Mouse (Mus musculus) testis, adult 2 months (tissue): ENCODE measurements around the gene P3h3. TPM values are rescaled to one million over a fixed set of nuclear protein-coding genes. Genes with fewer than 3 reads are reported as not detected.
A peak's percentile ranks its signal among the peaks of the same experiment; 100 is the strongest.
"Not testable (repeated sequence)": the region's sequence is repeated elsewhere in the genome, so short reads cannot be mapped to it uniquely, and the experiment has no call there.

ENCODE experiments used
- H3K27ac ChIP-seq: fragments of 200-500 bp; 2 replicates; pipeline ENCODE4 v1.5.1; 2012; ENCODE audit warnings: low read depth, low read length; ENCODE audit not compliant: control insufficient read depth, insufficient read depth
- H3K27me3 ChIP-seq: fragments of 200-500 bp; 2 replicates; pipeline ENCODE4 v1.6.1; 2012; ENCODE audit warnings: mild to moderate bottlenecking, low read length, moderate library complexity; ENCODE audit not compliant: control insufficient read depth, insufficient read depth
- H3K36me3 ChIP-seq: fragments of 200-500 bp; 2 replicates; pipeline ENCODE4 v1.6.1; 2012; ENCODE audit warnings: mild to moderate bottlenecking, low read length; ENCODE audit not compliant: control insufficient read depth, insufficient read depth
- H3K4me1 ChIP-seq: fragments of 200-500 bp; 2 replicates; pipeline ENCODE4 v1.6.1; 2012; ENCODE audit warnings: low read length; ENCODE audit not compliant: control insufficient read depth, insufficient read depth
- H3K4me3 ChIP-seq: fragments of 200-500 bp; 2 replicates; pipeline ENCODE4 v1.5.1; 2012; ENCODE audit warnings: low read depth, mild to moderate bottlenecking, low read length, moderate library complexity, mixed read lengths; ENCODE audit not compliant: control insufficient read depth
- CTCF ChIP-seq: fragments of 200-500 bp; IDR thresholded peaks from 2 replicates; pipeline ENCODE4 v1.5.1; 2012; ENCODE audit warnings: low read depth, mild to moderate bottlenecking, inconsistent platforms, low read length, moderate library complexity; ENCODE audit not compliant: control insufficient read depth, insufficient read depth, insufficient replicate concordance
- POLR2A ChIP-seq: fragments of 200-500 bp; IDR thresholded peaks from 2 replicates; pipeline ENCODE4 v1.6.1; 2012; ENCODE audit warnings: low read depth, mild to moderate bottlenecking, inconsistent platforms, low read length, moderate library complexity; ENCODE audit not compliant: control insufficient read depth
- polyA plus RNA-seq: library from polyadenylated mRNA; depleted of rRNA; stranded (reverse); fragments of >200 nt; gene quantifications from 2 replicates; pipeline ENCODE4 v1.2.3, GENCODE M21; 2012

P3h3 gene
- polyA plus RNA-seq, 1 experiment: 1.5 TPM

DNA sequence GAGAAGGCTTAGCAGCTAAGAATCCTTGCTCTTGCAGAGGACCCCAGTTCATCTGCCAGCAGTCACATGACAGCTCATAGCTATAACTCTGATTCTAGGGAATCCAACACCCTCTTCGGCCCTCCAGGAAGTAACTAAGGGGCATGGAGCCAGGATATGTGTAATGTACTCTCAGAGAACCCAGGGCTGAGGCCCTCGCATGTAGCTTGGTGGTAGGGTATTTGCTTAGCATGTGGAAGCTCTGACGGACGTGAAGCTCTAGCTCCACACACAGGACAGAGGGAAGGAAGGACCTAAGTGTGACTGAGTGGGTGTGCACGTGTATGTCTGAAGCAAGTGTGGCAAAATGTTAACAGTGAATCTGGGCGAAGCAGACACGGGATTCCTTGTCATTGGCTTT lies 21.1 kb downstream of the P3h3 start:
- H3K4me1 ChIP-seq: no peaks in the 10 kb centered on the region

DNA sequence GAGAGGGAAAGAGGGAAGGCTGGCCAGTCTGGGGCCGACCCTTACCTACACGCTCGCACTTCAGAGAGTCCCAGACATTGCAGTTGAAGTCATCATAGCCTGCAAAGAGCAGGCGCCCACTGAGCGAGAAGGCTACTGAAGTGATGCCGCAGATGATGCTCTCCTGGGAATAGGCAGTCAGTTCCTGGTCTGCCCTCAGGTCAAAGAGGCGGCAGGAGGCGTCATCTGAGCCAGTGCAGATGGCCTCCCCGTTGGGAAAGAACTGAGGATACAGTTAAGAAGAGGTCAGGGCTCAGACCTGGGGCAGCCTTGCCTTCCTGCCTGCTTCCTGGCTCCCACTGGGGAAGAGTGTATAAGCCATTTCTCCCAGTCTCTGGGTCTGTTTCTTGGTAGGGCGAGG lies 22.0 kb downstream of the P3h3 start:
- Histone ChIP-seq H3K4me3 (no peak overlapping the region), H3K4me1 (peaks cover under 1% of the 10 kb centered on the region; the same call in 1 of the 2 replicates), H3K27me3 (no peaks in the 10 kb centered on the region), H3K27ac (no peak overlapping the region), H3K36me3 (peaks cover 3% of the 10 kb centered on the region)
- TF ChIP-seq POLR2A (no peak), CTCF (no peak)

More for the DNA sequence above, 21.1 kb downstream of the P3h3 start:
- TF ChIP-seq CTCF (no peak), POLR2A (no peak)
- no peak overlapping the region for H3K27ac ChIP-seq
- 0 out of 2 replicates have a peak, but pooled peaks cover 1% of the 10 kb centered on the region for H3K36me3 ChIP-seq
- no peaks in the 10 kb centered on the region for H3K27me3 ChIP-seq
- no peak overlapping the region for H3K4me3 ChIP-seq

- Histone ChIP-seq H3K27ac (no peak overlapping the region), H3K36me3 (peaks cover 3% of the 10 kb centered on the region), H3K4me1 (peaks cover 4% of the 10 kb centered on the region), H3K27me3 (no peaks in the 10 kb centered on the region), H3K4me3 (no peak overlapping the region)
- no peak for TF ChIP-seq POLR2A
- TF ChIP-seq CTCF: no peak
Measured at GRCm38 (mm10) chr6:124834512-124835081, 23.0 kb downstream of the P3h3 start.

GRCm38 (mm10) chr6:124831649-124832048 lies 25.9 kb downstream of the P3h3 start:
- peaks cover 10% of the 10 kb centered on the region for H3K4me1 ChIP-seq
- no peaks in the 10 kb centered on the region for H3K27me3 ChIP-seq
- TF ChIP-seq CTCF: no peak
- no peak for TF ChIP-seq POLR2A
- H3K27ac ChIP-seq: no peak overlapping the region
- H3K4me3 ChIP-seq: no peak overlapping the region
- peaks cover 3% of the 10 kb centered on the region for H3K36me3 ChIP-seq

DNA sequence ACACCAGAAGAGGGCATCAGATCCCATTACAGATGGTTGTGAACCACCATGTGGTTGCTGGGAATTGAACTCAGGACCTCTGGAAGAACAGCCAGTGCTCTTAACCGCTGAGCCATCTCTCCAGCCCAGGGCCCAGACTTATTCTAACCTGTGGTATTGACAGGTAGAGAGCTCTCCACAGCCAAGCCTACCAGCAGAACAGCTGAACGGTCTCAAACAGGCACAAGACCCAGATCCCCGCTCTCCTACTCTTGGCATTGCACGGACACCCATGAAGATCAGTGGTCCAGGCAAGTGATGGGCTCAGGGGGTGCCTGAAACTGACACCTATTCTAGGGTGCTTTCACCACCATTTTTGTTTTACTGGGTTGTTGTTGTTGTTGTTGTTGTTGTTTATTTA lies 26.4 kb downstream of the P3h3 start:
- H3K27me3 ChIP-seq, H3K36me3 ChIP-seq, H3K27ac ChIP-seq, H3K4me1 ChIP-seq: not testable (repeated sequence)
- H3K4me3 ChIP-seq: peak overlapping the region; percentile 27; the same call in 1 of the 2 replicates

DNA sequence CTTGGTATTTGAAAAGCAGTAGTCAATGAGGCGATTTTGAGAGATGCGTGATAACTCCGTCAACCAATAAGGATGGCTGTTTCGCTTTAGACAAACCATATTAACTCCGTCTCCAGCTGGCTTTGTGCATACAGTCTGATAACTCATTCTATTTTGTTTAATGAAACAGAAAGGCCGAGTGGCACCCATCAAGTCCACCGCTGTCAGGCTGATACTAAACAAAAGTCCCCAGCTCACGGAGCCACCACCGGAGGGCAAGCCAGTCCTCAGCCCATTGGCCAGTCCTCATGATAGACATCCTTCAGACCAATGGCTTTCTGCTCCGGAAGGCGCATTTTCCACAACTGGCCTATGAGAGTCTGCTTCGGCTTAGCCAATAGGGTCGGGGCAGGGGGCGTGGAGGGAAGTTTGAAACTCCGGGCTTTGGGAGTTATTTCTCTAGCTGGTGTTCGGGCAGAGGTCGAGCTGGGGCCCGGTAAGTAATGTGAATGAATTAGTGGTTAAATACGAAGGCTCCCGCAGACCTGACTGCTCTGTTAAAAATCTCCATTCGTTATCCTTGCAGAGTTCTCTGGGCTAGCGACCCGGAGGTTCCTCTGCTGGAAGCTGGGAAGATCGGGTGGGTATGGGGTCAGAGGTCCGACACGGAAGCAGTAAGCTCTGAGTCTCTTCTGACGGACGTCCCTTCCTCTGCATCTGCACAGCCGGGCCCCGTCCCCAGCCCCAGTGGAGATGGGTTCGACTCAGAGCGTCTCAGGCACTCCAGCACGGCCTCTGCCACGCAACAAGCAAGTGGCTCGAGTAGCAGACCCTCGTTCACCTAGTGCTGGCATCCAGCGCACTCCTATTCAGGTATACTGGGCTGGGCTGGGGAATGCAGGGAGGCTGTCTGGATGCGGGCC lies 27.5 kb downstream of the P3h3 start:
- peak; percentile 30; the same call in 1 of the 2 replicates for TF ChIP-seq POLR2A
- no peak for TF ChIP-seq CTCF
- H3K27ac ChIP-seq: peak overlapping the region; percentile 98
- peaks cover 10% of the 10 kb centered on the region for H3K4me1 ChIP-seq

GRCm38 (mm10) chr6:124828868-124829798 lies 28.4 kb downstream of the P3h3 start, which contains the start of the genes Usp5 and Cdca3:
TSS of gene Usp5 (minus strand) at chr6:124829484.
TSS of gene Cdca3 (plus strand) at chr6:124829547.
- H3K36me3 ChIP-seq: peaks cover 5% of the 10 kb centered on the region
- H3K4me1 ChIP-seq: peaks cover 10% of the 10 kb centered on the region
- TF ChIP-seq POLR2A: peak; percentile 98
- no peak for TF ChIP-seq CTCF

More for the DNA sequence above, 27.5 kb downstream of the P3h3 start:
- peaks cover 3% of the 10 kb centered on the region for H3K36me3 ChIP-seq
- H3K4me3 ChIP-seq: peak overlapping the region; percentile 99
- H3K27me3 ChIP-seq: no peaks in the 10 kb centered on the region

More at GRCm38 (mm10) chr6:124828868-124829798, 28.4 kb downstream of the P3h3 start, which contains the start of the genes Usp5 and Cdca3:
- Histone ChIP-seq H3K27me3 (no peaks in the 10 kb centered on the region), H3K4me3 (peak within 1 kb of the TSS; percentile 99), H3K27ac (peak within 1 kb of the TSS; percentile 98)
